Mouse (Mus musculus) erythroblast, embryonic 14.5 days (primary cell): ENCODE results near the gene Cacna1c. TPM values are rescaled to one million over a fixed set of nuclear protein-coding genes. Genes with fewer than 3 reads are reported as not detected.

Experiments
- H3K27me3 ChIP-seq: 2 replicates; pipeline ENCODE4 v1.6.1; 2012; ENCODE audit warnings: inconsistent platforms; ENCODE audit not compliant: control insufficient read depth
- H3K36me3 ChIP-seq: 2 replicates; pipeline ENCODE4 v1.6.1; 2012; ENCODE audit warnings: mild to moderate bottlenecking, inconsistent platforms; ENCODE audit not compliant: control insufficient read depth
- H3K4me1 ChIP-seq: 2 replicates; pipeline ENCODE4 v1.6.1; 2012; ENCODE audit warnings: inconsistent platforms; ENCODE audit not compliant: control insufficient read depth
- H3K4me3 ChIP-seq: replicated peaks from 2 replicates; pipeline ENCODE3; 2012; ENCODE audit warnings: moderate library complexity, mild to moderate bottlenecking, inconsistent platforms
- H3K9me3 ChIP-seq: 2 replicates; pipeline ENCODE4 v1.6.1; 2012; ENCODE audit warnings: low read length, inconsistent platforms, mixed read lengths; ENCODE audit not compliant: control insufficient read depth
- GATA1 ChIP-seq: IDR thresholded peaks from 2 replicates; pipeline ENCODE4 v1.6.1; 2012; ENCODE audit warnings: low read length, inconsistent platforms, mixed read lengths
- TAL1 ChIP-seq: IDR thresholded peaks from 3 replicates; pipeline ENCODE4 v1.6.1; 2012; ENCODE audit warnings: low read length, inconsistent platforms, mixed read lengths
- polyA plus RNA-seq: library from polyadenylated mRNA; stranded (reverse); fragments of >175 nt; gene quantifications from 2 replicates; pipeline ENCODE4 v1.2.3, GENCODE M21; 2012

The Cacna1c gene
- polyA plus RNA-seq, 1 experiment: 0.14 TPM

DNA sequence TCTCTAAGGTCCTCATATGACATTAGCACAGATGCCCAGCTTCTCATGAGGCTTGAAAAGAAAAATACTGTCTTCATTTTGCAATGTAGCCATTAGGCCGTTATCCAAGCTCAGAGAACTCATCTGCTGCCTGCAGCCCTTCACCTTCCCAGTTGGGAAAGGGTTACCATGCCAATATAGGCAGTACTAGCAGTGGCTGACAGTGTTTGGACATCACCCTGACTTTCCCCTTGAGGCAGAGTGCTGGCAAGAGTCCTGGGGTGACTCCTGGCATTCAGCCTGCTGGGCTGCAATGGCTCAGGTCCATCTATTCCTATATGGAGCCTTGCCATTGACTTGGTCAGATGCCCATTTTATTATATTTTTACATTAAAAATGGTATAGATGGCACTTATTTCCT is 476.7 kb downstream of the Cacna1c start:
- Histone ChIP-seq H3K27me3 (no peaks in the 10 kb centered on the region), H3K4me3 (no peak overlapping the region), H3K36me3 (no peaks in the 10 kb centered on the region), H3K4me1 (peaks cover 4% of the 10 kb centered on the region), H3K9me3 (no peaks in the 10 kb centered on the region)
- TF ChIP-seq TAL1 (no peak), GATA1 (no peak)

DNA sequence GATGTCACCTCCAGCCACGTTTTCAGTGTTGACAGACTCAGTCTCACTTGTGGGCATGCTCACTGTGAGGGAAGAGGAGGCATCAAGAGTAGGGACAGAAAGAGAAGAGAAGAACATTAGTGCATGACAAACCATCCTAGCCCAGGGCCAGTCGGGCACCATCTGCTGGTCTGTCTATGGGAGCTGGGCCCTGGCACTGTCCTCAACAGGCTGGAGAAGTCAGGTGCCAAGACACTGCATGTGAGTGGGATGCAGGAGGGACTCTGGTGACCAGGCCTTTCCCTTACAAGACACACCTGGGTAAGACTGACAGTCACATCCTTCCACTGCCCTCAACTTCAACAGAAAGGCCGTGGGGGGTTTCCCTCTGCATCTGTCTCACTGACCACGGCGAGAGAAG is 482.9 kb downstream of the Cacna1c start:
- H3K4me3 ChIP-seq: no peak overlapping the region
- H3K9me3 ChIP-seq: no peaks in the 10 kb centered on the region
- H3K27me3 ChIP-seq: no peaks in the 10 kb centered on the region; the same call in 1 of the 2 replicates
- H3K4me1 ChIP-seq: peaks cover 4% of the 10 kb centered on the region
- H3K36me3 ChIP-seq: no peaks in the 10 kb centered on the region
- TF ChIP-seq TAL1 (no peak), GATA1 (no peak)

DNA sequence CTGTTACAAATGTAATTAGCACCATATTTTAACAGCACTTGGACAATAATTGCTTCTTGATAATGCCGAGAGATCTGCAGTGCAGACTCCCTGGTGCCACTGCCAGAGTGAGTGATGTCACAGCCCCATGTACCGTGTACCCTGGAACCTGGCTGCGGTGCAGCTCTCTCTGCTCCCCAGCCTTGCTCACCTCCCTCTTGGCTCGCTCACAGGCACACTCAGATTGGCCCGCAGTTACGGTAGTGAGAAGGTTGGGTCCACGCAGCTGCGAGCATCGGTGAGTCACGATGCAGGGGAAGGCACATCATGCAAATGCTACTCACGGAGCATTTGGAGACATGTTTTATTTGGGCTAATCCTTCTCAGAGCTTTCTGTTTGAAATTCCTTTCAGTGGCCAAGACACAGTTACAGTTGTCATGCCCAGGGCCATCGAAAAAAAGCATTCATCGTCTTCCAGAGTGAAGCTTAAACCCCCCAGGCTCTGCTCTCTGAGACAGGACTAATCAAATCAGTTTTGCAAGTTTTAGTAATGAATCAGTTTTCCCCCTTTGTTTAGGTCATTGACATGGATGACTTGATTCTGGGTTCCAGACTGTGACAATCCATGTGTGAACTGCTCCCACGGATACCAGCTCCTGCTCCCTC is 484.4 kb downstream of the Cacna1c start:
- H3K9me3 ChIP-seq: no peaks in the 10 kb centered on the region
- peaks cover 4% of the 10 kb centered on the region for H3K4me1 ChIP-seq
- TF ChIP-seq TAL1 (no peak), GATA1 (no peak)
- H3K36me3 ChIP-seq: no peaks in the 10 kb centered on the region
- H3K27me3 ChIP-seq: no peaks in the 10 kb centered on the region; the same call in 1 of the 2 replicates
- H3K4me3 ChIP-seq: no peak overlapping the region

DNA sequence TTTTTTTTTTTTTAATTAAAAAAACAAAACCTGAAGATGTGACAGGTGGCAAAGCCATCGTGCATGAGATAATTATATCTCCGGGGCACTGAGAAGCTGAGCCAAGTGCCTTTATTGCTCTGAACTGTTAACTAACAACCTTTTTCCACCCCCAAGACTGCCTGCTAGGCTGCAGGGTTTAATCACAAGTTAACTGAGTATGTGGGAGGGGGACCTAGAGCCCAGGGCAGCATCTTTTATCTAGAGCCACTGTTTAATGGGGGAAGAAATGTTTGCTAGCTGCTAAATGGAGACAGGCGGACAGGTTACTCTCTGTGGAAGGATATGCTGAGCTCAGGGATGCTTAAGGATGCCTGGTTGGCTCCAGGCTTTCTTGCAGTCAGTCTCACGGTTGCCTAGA is 489.2 kb downstream of the Cacna1c start:
- H3K4me3 ChIP-seq: no peak overlapping the region
- TF ChIP-seq GATA1 (no peak), TAL1 (no peak)
- no peaks in the 10 kb centered on the region for H3K4me1 ChIP-seq
- H3K36me3 ChIP-seq: no peaks in the 10 kb centered on the region
- no peaks in the 10 kb centered on the region for H3K9me3 ChIP-seq
- no peaks in the 10 kb centered on the region; the same call in 1 of the 2 replicates for H3K27me3 ChIP-seq

DNA sequence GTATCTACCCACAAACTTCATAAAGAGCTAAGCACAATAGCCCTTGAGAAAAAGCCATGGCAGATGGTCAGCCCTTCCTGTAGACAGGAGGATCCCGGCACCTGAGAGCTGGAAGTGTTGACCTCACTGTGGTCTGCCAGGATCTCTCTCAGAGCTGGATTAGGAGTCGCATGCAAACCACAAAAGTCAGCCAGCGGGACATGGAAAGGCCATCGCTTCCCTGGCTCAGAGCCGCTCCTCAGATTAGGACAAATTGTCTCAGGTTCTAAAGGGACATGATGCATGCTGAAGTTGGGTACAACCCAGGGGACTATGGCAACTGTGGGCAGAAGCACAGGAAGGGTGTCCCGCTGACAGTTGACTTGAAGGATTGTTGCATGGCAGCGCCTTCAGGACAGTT is 490.4 kb downstream of the Cacna1c start:
- no peak overlapping the region for H3K4me3 ChIP-seq
- H3K36me3 ChIP-seq: no peaks in the 10 kb centered on the region
- TF ChIP-seq GATA1: no peak
- TF ChIP-seq TAL1: no peak
- no peaks in the 10 kb centered on the region for H3K9me3 ChIP-seq
- no peaks in the 10 kb centered on the region for H3K4me1 ChIP-seq
- no peaks in the 10 kb centered on the region; the same call in 1 of the 2 replicates for H3K27me3 ChIP-seq

DNA sequence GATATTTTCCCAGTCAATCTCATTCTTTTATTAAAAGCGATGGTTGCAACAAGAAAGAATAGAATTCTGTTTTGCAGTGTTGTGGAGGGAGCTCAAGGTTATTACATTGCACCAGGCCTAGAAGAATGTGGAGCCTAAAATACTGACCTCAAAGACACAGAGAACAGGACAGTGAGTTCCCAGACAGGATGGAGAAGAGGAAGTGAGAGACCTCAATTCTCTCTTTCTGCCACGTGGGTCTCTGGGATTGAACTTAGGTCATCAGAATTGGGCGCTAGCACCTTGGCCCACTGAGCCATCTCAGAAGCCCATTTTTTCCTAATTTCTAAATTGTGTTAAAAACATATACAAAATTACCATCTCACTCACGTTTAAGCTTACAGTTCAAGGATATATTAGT is 501.6 kb downstream of the Cacna1c start:
- Histone ChIP-seq H3K36me3 (no peaks in the 10 kb centered on the region), H3K4me3 (no peak overlapping the region), H3K27me3 (no peaks in the 10 kb centered on the region), H3K9me3 (no peaks in the 10 kb centered on the region), H3K4me1 (no peaks in the 10 kb centered on the region)
- TF ChIP-seq GATA1 (no peak), TAL1 (no peak)

DNA sequence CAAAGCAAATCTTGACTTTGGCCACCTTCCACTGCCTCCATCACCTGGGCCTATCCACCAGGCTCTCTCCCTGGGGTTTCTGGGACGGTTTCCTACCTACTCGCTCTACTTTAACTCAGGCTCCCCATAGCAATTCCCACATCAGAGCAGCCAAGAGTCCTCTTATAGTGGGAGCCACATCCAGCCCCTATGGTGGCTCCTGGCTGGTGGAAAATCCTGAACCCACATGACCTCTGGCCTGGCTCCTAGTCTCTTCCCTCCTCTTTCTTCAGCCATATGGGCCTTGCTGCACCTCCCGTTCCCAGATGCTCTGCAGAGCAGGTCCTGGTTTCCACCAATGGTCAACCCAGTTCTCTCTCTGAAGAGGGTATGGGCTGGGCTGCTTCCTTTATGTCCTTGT is 506.8 kb downstream of the Cacna1c start:
- no peak for TF ChIP-seq TAL1
- no peak for TF ChIP-seq GATA1
- Histone ChIP-seq H3K9me3 (no peaks in the 10 kb centered on the region), H3K4me3 (no peak overlapping the region), H3K27me3 (no peaks in the 10 kb centered on the region; the same call in 1 of the 2 replicates), H3K4me1 (no peaks in the 10 kb centered on the region), H3K36me3 (no peaks in the 10 kb centered on the region)

DNA sequence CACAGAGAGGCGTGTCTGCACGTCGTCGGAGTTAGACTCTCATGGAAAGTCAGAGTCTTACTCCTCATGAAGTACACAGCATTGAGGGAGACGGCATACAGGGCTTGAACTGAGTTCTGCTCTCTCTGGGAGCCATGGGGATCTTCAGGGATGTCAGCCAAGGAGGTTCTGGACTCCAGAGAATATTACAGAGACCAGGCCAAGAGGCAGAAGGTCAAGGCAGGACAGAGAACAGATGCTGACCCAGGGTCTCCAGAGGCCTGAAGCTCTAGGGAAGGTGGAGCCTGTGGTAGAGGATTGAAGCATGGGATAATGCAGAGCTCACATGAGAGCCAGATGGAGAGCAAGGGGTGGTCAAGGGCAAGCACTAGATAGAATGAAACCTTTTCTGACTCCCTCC is 507.4 kb downstream of the Cacna1c start:
- Histone ChIP-seq H3K9me3 (no peaks in the 10 kb centered on the region), H3K36me3 (no peaks in the 10 kb centered on the region), H3K4me3 (no peak overlapping the region), H3K4me1 (no peaks in the 10 kb centered on the region), H3K27me3 (no peaks in the 10 kb centered on the region; the same call in 1 of the 2 replicates)
- TF ChIP-seq GATA1 (no peak), TAL1 (no peak)

DNA sequence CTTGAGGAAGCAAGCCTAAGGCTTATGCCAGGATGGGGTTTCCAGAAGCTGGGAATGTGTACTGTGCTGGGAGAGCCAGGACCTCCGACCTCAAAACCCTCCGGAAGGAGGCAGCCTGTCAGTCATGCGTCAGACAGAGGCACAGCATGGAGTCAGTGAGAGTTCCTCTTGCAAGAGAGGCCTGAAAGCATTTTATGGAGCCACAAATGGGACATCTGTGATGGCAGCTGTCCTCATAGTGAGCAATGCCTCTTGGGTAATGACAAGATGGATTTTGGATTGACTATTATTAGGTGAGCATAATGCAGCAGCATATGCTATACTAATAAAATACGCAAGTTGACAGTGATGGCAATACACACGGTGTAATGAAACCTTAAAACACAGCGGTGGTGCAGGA is 515.4 kb downstream of the Cacna1c start:
- no peaks in the 10 kb centered on the region for H3K4me1 ChIP-seq
- no peaks in the 10 kb centered on the region for H3K9me3 ChIP-seq
- H3K36me3 ChIP-seq: no peaks in the 10 kb centered on the region
- H3K4me3 ChIP-seq: no peak overlapping the region
- H3K27me3 ChIP-seq: no peaks in the 10 kb centered on the region
- TF ChIP-seq GATA1: no peak

DNA sequence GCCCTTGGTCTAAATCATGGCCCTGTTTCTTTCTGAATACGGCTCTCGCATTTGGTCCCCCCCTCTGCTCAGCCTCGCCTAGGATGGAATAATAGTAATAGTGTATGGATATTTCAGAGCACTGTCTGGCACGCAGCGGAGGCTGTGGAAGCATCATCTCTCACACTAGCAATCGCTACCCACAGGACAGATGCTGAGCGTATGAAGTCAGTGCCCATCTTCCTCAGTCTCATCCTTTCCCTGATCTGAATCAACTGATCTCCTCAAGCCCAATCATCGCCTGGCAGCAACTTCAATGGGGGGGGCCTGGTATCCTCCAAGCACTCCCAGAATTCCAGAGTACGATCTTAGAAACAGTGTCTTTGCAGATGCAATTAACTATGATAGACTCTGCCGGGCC is 518.2 kb downstream of the Cacna1c start:
- TF ChIP-seq TAL1 (no peak), GATA1 (no peak)
- no peaks in the 10 kb centered on the region for H3K9me3 ChIP-seq
- no peaks in the 10 kb centered on the region for H3K4me1 ChIP-seq
- no peaks in the 10 kb centered on the region for H3K36me3 ChIP-seq
- no peak overlapping the region for H3K4me3 ChIP-seq
- no peaks in the 10 kb centered on the region for H3K27me3 ChIP-seq
